Mouse (Mus musculus): Measurements from ENCODE around the gene Smpd2. TPM values are rescaled to one million over a fixed set of nuclear protein-coding genes. Genes with fewer than 3 reads are reported as not detected.
A peak's percentile ranks its signal among the peaks of the same experiment; 100 is the strongest.

The Smpd2 gene
- 10 to 100 TPM; 16.8 to 21.3 TPM for total RNA-seq (2021)
- long read RNA-seq, experiment 1, transcript Smpd2-201 (10 exons, 1,602 nt), result major isoform, 15 of 22 reads
- long read RNA-seq, experiment 1, partial matches to known transcripts, result 1 of 22 reads
- long read RNA-seq, experiment 1, other reads (novel, unspliced or antisense), result 6 of 22 reads
- long read RNA-seq, experiment 2, transcript Smpd2-201 (10 exons, 1,602 nt), result major isoform, 12 of 16 reads
- long read RNA-seq, experiment 2, partial matches to known transcripts, result 1 of 16 reads
- long read RNA-seq, experiment 2, other reads (novel, unspliced or antisense), result 3 of 16 reads

DNA sequence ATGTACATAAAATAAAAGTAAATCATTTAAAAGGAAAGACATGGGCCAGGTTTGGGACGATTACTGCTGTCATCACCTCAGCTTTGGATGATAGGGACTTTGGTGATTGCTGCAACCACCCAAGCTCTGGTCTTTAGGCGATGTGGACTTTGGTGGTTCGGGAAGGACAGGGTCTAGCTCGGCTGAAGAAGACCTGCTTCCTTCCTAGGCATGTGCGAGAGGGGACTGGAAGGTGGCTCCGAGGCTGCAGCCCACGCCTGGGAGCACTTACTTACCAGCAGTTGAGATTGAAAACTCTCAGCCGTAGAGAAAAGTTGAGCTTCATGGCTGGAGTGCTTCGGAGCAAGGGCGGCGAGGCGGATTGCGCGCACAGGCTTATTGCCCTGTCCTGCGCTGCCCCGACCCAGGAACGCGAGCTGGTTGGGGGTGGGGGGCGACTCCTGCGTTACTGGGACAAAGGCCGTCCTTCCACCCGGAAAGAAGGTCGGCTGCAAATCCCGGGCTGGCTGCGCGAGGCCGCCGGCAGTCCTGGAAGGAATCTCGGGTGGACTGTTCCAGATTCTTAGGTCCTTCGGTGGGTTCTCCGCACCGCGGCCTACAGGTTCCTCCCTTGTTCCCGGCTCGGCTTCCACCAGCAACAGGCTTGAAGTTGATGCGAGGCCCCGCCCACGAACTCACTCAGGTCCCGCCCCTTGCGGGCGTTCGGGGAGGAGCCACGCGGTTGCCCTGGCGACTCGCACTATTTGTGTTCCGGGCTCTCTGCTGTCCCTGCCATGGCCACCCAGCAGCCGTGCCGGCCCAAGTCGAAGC, at the start of gene Smpd2, which contains the start of gene Ppil6:
Gene Smpd2, minus strand, starts transcription at position 662 of the 810 bp plus-strand sequence.
Gene Ppil6, plus strand, starts transcription at position 732 of the 810 bp plus-strand sequence.
- TF ChIP-seq CTCF (IDR thresholded peaks at IDR 0.05), result peak; percentile 5
- intact Hi-C loops (cut with DNase I), result loop anchor here (1.0 kb wide), 1 partner anchor 13 kb away; no protein-coding TSS in a partner anchor

DNA sequence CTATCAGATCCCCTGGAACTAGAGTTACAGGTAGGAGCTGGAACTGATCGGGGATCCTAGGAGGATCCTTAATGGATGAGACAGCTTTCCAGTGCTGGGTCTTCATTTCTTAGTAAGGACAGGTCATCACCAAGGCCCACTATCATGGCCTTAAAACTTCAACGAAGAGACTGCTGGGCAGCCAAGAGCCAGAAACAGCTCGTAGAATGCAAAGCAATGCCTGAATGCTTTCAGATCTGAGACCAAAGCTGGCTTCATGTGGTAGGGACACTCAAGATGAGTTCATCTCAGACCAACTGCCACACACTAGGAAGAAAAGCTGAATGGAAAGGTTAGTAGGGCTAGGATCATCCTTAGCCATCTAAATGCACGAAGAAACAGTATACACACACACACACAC, 48.8 kb upstream of the Smpd2 start:
- Histone ChIP-seq H3K27ac (no peak overlapping the region), H3K4me3 (no peak overlapping the region)
- DNase-seq (ENCODE audit: extremely low spot score in 1 of 2, low spot score in 2 of 2), result no peak
- no peak for TF ChIP-seq CTCF (IDR thresholded peaks at IDR 0.05)
- intact Hi-C loops (cut with DNase I), result no loop called here

More for the DNA sequence above, at the start of gene Smpd2, which contains the start of gene Ppil6:
- peak; percentile 93 to 94 for DNase-seq (ENCODE audit: extremely low spot score in 1 of 2, low spot score in 2 of 2)
- H3K4me3 ChIP-seq, result peak within 1 kb of the TSS; percentile 80
- peak within 1 kb of the TSS; percentile 84 for H3K27ac ChIP-seq

GRCm38 (mm10) chr10:41537983-41538330, 47.8 kb upstream of the Smpd2 start:
- intact Hi-C loops (cut with DNase I), result no loop called here

GRCm38 (mm10) chr10:41537226-41537982, 47.2 kb upstream of the Smpd2 start:
- TF ChIP-seq CTCF (IDR thresholded peaks at IDR 0.05), result no peak
- no peak overlapping the region for H3K4me3 ChIP-seq
- intact Hi-C loops (cut with DNase I), result no loop called here
- no peak overlapping the region for H3K27ac ChIP-seq
- DNase-seq (ENCODE audit: extremely low spot score in 1 of 2, low spot score in 2 of 2), result no peak

More at GRCm38 (mm10) chr10:41537983-41538330, 47.8 kb upstream of the Smpd2 start:
- DNase-seq (ENCODE audit: extremely low spot score in 1 of 2, low spot score in 2 of 2), result no peak
- Histone ChIP-seq H3K27ac (no peak overlapping the region), H3K4me3 (no peak overlapping the region)
- no peak for TF ChIP-seq CTCF (IDR thresholded peaks at IDR 0.05)

DNA sequence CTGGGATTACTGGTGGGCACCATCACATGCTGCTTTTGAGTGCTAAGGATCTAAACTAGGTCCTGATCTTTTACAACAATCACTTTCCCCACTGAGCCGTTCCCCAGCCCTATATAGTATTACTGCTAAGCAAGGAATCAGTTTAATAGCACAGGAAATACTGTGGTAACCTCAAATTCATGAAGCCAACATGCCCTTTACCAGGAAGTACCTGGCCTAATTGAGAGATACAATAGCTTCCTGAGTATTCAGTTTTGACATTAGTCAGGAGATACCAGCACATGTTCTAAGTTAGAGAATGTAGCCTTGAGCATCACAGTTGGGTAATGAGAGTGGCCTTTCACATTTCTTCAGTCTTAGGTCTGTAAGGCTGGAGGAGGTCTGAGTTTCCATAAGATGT, 46.5 kb upstream of the Smpd2 start:
- no peak for DNase-seq (ENCODE audit: extremely low spot score in 1 of 2, low spot score in 2 of 2)
- no peak for TF ChIP-seq CTCF (IDR thresholded peaks at IDR 0.05)
- no peak overlapping the region for H3K27ac ChIP-seq
- H3K4me3 ChIP-seq, result no peak overlapping the region
- intact Hi-C loops (cut with DNase I), result no loop called here

GRCm38 (mm10) chr10:41535991-41536390, 45.8 kb upstream of the Smpd2 start:
- intact Hi-C loops (cut with DNase I), result no loop called here

GRCm38 (mm10) chr10:41529972-41530371, 39.8 kb upstream of the Smpd2 start:
- Histone ChIP-seq H3K27ac (no peak overlapping the region), H3K4me3 (no peak overlapping the region)
- no peak for DNase-seq (ENCODE audit: extremely low spot score in 1 of 2, low spot score in 2 of 2)
- TF ChIP-seq CTCF (IDR thresholded peaks at IDR 0.05), result no peak
- intact Hi-C loops (cut with DNase I), result no loop called here

More at GRCm38 (mm10) chr10:41535991-41536390, 45.8 kb upstream of the Smpd2 start:
- TF ChIP-seq CTCF (IDR thresholded peaks at IDR 0.05), result no peak
- H3K27ac ChIP-seq, result no peak overlapping the region
- no peak for DNase-seq (ENCODE audit: extremely low spot score in 1 of 2, low spot score in 2 of 2)
- H3K4me3 ChIP-seq, result no peak overlapping the region

DNA sequence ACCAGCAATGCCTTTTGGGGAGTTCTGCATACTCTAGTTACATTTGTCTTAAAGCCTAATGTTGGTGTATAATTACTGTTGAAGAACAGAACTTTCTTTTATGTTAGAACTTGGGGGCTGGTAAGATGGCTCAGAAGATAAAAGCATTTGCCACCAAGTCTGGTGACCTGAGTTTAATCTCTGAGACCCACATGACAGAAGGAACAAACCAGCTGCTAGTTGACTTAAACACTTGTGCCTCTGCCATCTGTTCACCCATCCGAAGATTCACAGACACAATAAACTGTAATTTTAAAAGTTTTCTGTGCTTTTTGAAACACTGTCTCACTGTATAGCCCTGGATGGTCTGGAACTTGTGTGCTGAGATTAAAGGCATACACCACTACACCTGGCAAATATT, 35.5 kb upstream of the Smpd2 start:
- no peak for TF ChIP-seq CTCF (IDR thresholded peaks at IDR 0.05)
- intact Hi-C loops (cut with DNase I), result no loop called here
- DNase-seq (ENCODE audit: extremely low spot score in 1 of 2, low spot score in 2 of 2), result no peak

GRCm38 (mm10) chr10:41523386-41523785, 33.2 kb upstream of the Smpd2 start:
- intact Hi-C loops (cut with DNase I), result loop anchor here (5.0 kb wide), 3 partner anchors 49 to 289 kb away; no protein-coding TSS in a partner anchor
- no peak overlapping the region for H3K4me3 ChIP-seq
- TF ChIP-seq CTCF (IDR thresholded peaks at IDR 0.05), result no peak
- no peak overlapping the region for H3K27ac ChIP-seq
- no peak for DNase-seq (ENCODE audit: extremely low spot score in 1 of 2, low spot score in 2 of 2)

More for the DNA sequence above, 35.5 kb upstream of the Smpd2 start:
- Histone ChIP-seq H3K4me3 (no peak overlapping the region), H3K27ac (no peak overlapping the region)

GRCm38 (mm10) chr10:41520410-41520673, 30.2 kb upstream of the Smpd2 start:
- no peak for DNase-seq (ENCODE audit: extremely low spot score in 1 of 2, low spot score in 2 of 2)
- intact Hi-C loops (cut with DNase I), result loop anchor here (5.0 kb wide), 3 partner anchors 52 to 292 kb away; no protein-coding TSS in a partner anchor
- H3K4me3 ChIP-seq, result peak overlapping the region; percentile 80
- no peak for TF ChIP-seq CTCF (IDR thresholded peaks at IDR 0.05)
- H3K27ac ChIP-seq, result peak overlapping the region; percentile 32; the same call in 1 of the 2 replicates

DNA sequence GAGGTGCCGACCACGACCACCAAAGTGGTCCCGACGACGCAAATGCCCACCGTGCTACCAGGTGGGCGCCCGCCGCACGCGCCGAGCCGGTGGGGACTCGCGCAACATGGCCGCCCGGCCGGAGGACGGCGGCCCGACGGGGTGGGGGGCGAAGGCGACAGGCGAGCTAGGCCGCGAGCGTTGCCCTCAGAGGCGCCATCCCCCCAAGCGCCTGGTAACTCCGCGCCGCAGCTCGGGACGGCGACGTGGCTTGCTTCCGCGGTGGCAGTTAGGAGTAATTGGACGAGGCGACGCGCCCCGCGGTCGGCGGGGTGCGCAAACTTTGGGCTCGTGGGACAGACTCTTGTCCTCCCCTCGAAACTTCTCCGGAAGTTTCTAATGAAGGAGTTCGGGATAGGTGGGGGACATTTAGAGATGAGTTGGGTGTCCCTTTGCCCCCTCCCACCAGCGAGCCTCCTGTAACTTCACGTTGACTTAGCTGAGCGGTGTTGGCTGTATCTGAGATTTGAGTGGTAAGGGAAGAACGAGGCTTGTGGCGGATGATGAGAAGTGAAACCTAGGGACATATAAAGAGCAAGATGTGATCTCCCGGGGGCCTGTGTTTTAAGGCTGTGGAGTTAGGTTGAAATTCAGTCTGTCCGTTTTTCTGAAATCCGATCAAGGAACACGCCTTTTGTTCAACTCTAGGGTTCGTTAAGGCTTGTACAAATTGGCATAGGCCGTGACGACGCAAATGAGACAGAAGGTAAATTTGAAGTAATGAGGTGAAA, 29.7 kb upstream of the Smpd2 start:
- DNase-seq (ENCODE audit: extremely low spot score in 1 of 2, low spot score in 2 of 2), result peak in 1 of 2 experiments; percentile 38
- H3K4me3 ChIP-seq, result peak overlapping the region; percentile 80
- intact Hi-C loops (cut with DNase I), result loop anchor here (1.0 to 10.0 kb wide), 6 partner anchors 52 to 775 kb away; partner anchors contain the start of genes Ak9 and Fig4
- H3K27ac ChIP-seq, result peak overlapping the region; percentile 100
- no peak for TF ChIP-seq CTCF (IDR thresholded peaks at IDR 0.05)

All from left cerebral cortex, adult 2 months (tissue).